Mouse (Mus musculus): ENCODE results near the gene Gm17428. TPM values are rescaled to one million over a fixed set of nuclear protein-coding genes. Genes with fewer than 3 reads are reported as not detected.

Gene Gm17428
- total and polyA plus RNA-seq, 3 experiments, result not detected

DNA sequence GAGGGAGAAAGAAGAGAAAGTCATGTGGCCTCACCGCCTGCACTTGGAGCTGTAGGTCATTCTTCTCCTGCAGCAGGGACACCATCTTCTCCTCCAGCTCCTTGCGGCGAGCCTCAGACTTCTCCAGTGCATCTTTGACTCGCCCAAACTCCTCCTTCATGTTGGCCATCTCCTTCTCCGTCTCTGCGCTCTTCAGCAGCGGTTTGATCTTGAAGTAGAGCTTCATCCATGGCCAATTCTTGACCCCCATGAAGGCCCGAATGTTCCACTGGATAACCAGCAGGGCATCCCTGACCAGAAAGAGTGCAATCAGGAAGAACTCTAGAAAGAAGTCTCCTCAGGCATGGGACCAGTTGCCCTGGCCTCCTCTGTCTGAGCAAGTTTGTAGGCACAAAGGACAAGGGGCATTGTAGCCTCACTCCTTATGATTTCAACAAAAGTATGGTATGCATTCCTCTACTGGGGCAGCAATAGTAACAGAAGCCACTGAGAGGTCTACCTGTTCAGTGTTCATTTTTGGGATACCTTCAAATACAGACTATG lies 23.0 kb upstream of the Gm17428 start:
- Histone ChIP-seq H3K79me2 (replicated peaks; ENCODE audit: control insufficient read depth, insufficient read depth, low read length) (no peaks in the 10 kb centered on the region), H3K27me3 (ENCODE audit: control insufficient read depth, insufficient read depth, low read length) (no peaks in the 10 kb centered on the region; the same call in 1 of the 2 replicates), H3K36me3 (ENCODE audit: control insufficient read depth, insufficient read depth, low read length) (peaks cover 3% of the 10 kb centered on the region), H3K9ac (ENCODE audit: low read depth, low read length) (peak overlapping the region; percentile 1; the same call in 1 of the 2 replicates), H3K4me3 (no peak overlapping the region), H3K27ac (no peak overlapping the region), H3K4me1 (ENCODE audit: control insufficient read depth, insufficient read depth, low read length) (no peaks in the 10 kb centered on the region; the same call in 1 of the 2 replicates)
- no peak for TF ChIP-seq CTCF (IDR thresholded peaks at IDR 0.05)
- TF ChIP-seq POLR2A (IDR thresholded peaks at IDR 0.05; ENCODE audit: insufficient read depth, low read depth, low read length), result peak; percentile 85; the same call in 1 of the 2 replicates
- TF ChIP-seq EP300 (IDR thresholded peaks at IDR 0.05; ENCODE audit: insufficient read depth, low read depth, low read length), result peak; percentile 97
- WGBS, result 52% methylated on average over 8 of the region's 8 CpGs
- DNase-seq, result no peak
- intact Hi-C loops (cut with DNase I), result no loop called here

GRCm38 (mm10) chr14:54954474-54954873 lies 22.3 kb upstream of the Gm17428 start:
- DNase-seq, result no peak
- WGBS, result 40% methylated on average over 3 of the region's 3 CpGs
- H3K4me1 ChIP-seq (ENCODE audit: control insufficient read depth, insufficient read depth, low read length), result no peaks in the 10 kb centered on the region; the same call in 1 of the 2 replicates
- no peaks in the 10 kb centered on the region; the same call in 1 of the 2 replicates for H3K27me3 ChIP-seq (ENCODE audit: control insufficient read depth, insufficient read depth, low read length)
- no peak overlapping the region for H3K27ac ChIP-seq
- no peak overlapping the region for H3K4me3 ChIP-seq
- no peak overlapping the region for H3K9ac ChIP-seq (ENCODE audit: low read depth, low read length)
- intact Hi-C loops (cut with DNase I), result no loop called here
- no peaks in the 10 kb centered on the region for H3K79me2 ChIP-seq (replicated peaks; ENCODE audit: control insufficient read depth, insufficient read depth, low read length)
- peaks cover 3% of the 10 kb centered on the region for H3K36me3 ChIP-seq (ENCODE audit: control insufficient read depth, insufficient read depth, low read length)
- no peak for TF ChIP-seq CTCF (IDR thresholded peaks at IDR 0.05)
- TF ChIP-seq POLR2A (IDR thresholded peaks at IDR 0.05; ENCODE audit: insufficient read depth, low read depth, low read length), result peak; percentile 98
- TF ChIP-seq EP300 (IDR thresholded peaks at IDR 0.05; ENCODE audit: insufficient read depth, low read depth, low read length), result peak; percentile 100

DNA sequence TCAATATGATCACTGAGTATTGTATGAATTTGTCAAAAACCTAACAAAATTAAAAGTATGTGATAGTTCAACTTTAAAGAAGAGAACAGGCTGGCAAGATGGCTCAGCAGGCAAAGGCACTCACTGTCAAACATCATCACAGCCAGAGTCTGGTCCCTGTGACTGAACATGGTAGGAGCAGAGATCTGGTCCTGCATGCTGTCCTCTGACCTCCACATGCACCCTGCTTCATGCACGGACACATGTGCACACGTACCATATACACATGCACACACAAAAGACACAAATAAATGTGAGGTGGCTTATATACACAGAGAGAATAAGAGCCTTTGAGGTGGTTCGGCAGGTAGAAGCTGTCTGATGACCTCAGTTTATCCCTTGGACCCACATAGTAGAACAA lies 21.3 kb upstream of the Gm17428 start:
- H3K79me2 ChIP-seq (replicated peaks; ENCODE audit: control insufficient read depth, insufficient read depth, low read length), result no peaks in the 10 kb centered on the region
- WGBS, result 62% methylated on average over 3 of the region's 3 CpGs
- H3K9ac ChIP-seq (ENCODE audit: low read depth, low read length), result peak overlapping the region; percentile 2; the same call in 1 of the 2 replicates
- intact Hi-C loops (cut with DNase I), result no loop called here
- H3K4me3 ChIP-seq, result no peak overlapping the region
- no peaks in the 10 kb centered on the region; the same call in 1 of the 2 replicates for H3K4me1 ChIP-seq (ENCODE audit: control insufficient read depth, insufficient read depth, low read length)
- DNase-seq, result no peak
- H3K36me3 ChIP-seq (ENCODE audit: control insufficient read depth, insufficient read depth, low read length), result peaks cover 3% of the 10 kb centered on the region
- TF ChIP-seq EP300 (IDR thresholded peaks at IDR 0.05; ENCODE audit: insufficient read depth, low read depth, low read length) (peak; percentile 98), CTCF (IDR thresholded peaks at IDR 0.05) (no peak), POLR2A (IDR thresholded peaks at IDR 0.05; ENCODE audit: insufficient read depth, low read depth, low read length) (peak; percentile 93)
- H3K27ac ChIP-seq, result no peak overlapping the region
- H3K27me3 ChIP-seq (ENCODE audit: control insufficient read depth, insufficient read depth, low read length), result no peaks in the 10 kb centered on the region; the same call in 1 of the 2 replicates

GRCm38 (mm10) chr14:54956533-54956932 lies 20.2 kb upstream of the Gm17428 start:
- peaks cover 3% of the 10 kb centered on the region for H3K36me3 ChIP-seq (ENCODE audit: control insufficient read depth, insufficient read depth, low read length)
- H3K9ac ChIP-seq (ENCODE audit: low read depth, low read length), result peak overlapping the region; percentile 28

GRCm38 (mm10) chr14:54958503-54958902 lies 18.2 kb upstream of the Gm17428 start:
- TF ChIP-seq CTCF (IDR thresholded peaks at IDR 0.05) (no peak), POLR2A (IDR thresholded peaks at IDR 0.05; ENCODE audit: insufficient read depth, low read depth, low read length) (peak; percentile 89), EP300 (IDR thresholded peaks at IDR 0.05; ENCODE audit: insufficient read depth, low read depth, low read length) (peak; percentile 96; the same call in 1 of the 2 replicates)
- Histone ChIP-seq H3K4me3 (peak overlapping the region; percentile 38), H3K27me3 (ENCODE audit: control insufficient read depth, insufficient read depth, low read length) (no peaks in the 10 kb centered on the region; the same call in 1 of the 2 replicates), H3K36me3 (ENCODE audit: control insufficient read depth, insufficient read depth, low read length) (no peaks in the 10 kb centered on the region; the same call in 1 of the 2 replicates), H3K9ac (ENCODE audit: low read depth, low read length) (peak overlapping the region; percentile 69), H3K4me1 (ENCODE audit: control insufficient read depth, insufficient read depth, low read length) (no peaks in the 10 kb centered on the region), H3K27ac (peak overlapping the region; percentile 23; the same call in 1 of the 2 replicates), H3K79me2 (replicated peaks; ENCODE audit: control insufficient read depth, insufficient read depth, low read length) (no peaks in the 10 kb centered on the region)
- no peak for DNase-seq
- 55% methylated on average over 4 of the region's 4 CpGs for WGBS
- intact Hi-C loops (cut with DNase I), result no loop called here

More at GRCm38 (mm10) chr14:54956533-54956932, 20.2 kb upstream of the Gm17428 start:
- H3K4me3 ChIP-seq, result peak overlapping the region; percentile 15; the same call in 1 of the 2 replicates
- no peaks in the 10 kb centered on the region; the same call in 1 of the 2 replicates for H3K4me1 ChIP-seq (ENCODE audit: control insufficient read depth, insufficient read depth, low read length)
- intact Hi-C loops (cut with DNase I), result no loop called here
- H3K27me3 ChIP-seq (ENCODE audit: control insufficient read depth, insufficient read depth, low read length), result no peaks in the 10 kb centered on the region; the same call in 1 of the 2 replicates
- no peak for TF ChIP-seq CTCF (IDR thresholded peaks at IDR 0.05)
- TF ChIP-seq POLR2A (IDR thresholded peaks at IDR 0.05; ENCODE audit: insufficient read depth, low read depth, low read length), result peak; percentile 68; the same call in 1 of the 2 replicates
- WGBS, result 60% methylated on average over 9 of the region's 9 CpGs
- no peak overlapping the region; the same call in 1 of the 2 replicates for H3K27ac ChIP-seq
- H3K79me2 ChIP-seq (replicated peaks; ENCODE audit: control insufficient read depth, insufficient read depth, low read length), result no peaks in the 10 kb centered on the region
- no peak for DNase-seq

DNA sequence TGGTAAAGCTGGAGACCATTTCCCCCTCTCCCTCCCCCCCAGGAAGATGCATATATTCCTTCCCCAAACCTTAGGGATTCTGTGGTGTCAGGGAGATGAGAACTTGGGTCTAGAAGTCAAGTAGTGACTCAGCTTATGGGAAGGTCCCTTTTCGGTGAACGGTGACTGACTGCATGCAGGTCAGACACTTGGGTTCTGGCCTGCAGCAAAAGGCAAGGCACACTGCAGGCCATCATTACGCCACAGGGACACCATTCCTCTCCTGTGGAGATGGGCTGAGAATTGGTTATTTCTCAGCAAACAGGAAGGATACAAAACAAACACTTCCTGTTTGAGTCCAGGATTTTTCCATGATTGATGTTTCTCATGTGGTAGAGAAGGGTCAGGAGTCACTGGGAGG lies 17.5 kb upstream of the Gm17428 start:
- Histone ChIP-seq H3K4me1 (ENCODE audit: control insufficient read depth, insufficient read depth, low read length) (no peaks in the 10 kb centered on the region), H3K36me3 (ENCODE audit: control insufficient read depth, insufficient read depth, low read length) (no peaks in the 10 kb centered on the region; the same call in 1 of the 2 replicates)
- WGBS, result 66% methylated on average over 3 of the region's 3 CpGs

More for the DNA sequence above, 17.5 kb upstream of the Gm17428 start:
- H3K4me3 ChIP-seq, result peak overlapping the region; percentile 38
- H3K79me2 ChIP-seq (replicated peaks; ENCODE audit: control insufficient read depth, insufficient read depth, low read length), result no peaks in the 10 kb centered on the region
- H3K27me3 ChIP-seq (ENCODE audit: control insufficient read depth, insufficient read depth, low read length), result no peaks in the 10 kb centered on the region; the same call in 1 of the 2 replicates
- peak overlapping the region; percentile 69 for H3K9ac ChIP-seq (ENCODE audit: low read depth, low read length)
- TF ChIP-seq EP300 (IDR thresholded peaks at IDR 0.05; ENCODE audit: insufficient read depth, low read depth, low read length) (peak; percentile 73), CTCF (IDR thresholded peaks at IDR 0.05) (no peak), POLR2A (IDR thresholded peaks at IDR 0.05; ENCODE audit: insufficient read depth, low read depth, low read length) (peak; percentile 69)
- no peak for DNase-seq
- peak overlapping the region; percentile 36 for H3K27ac ChIP-seq
- intact Hi-C loops (cut with DNase I), result no loop called here
